In genomic region chr10:8583552-8584388, GRCm38 (mm10) we compare ENCODE assay signal across 21 mouse cellular contexts.
DNase-seq lines count a peak whose midpoint lies in the region; ATAC-seq lines count a peak whose summit lies in the region.
"Had no signal": no experiment of that assay in that cellular context is flagged by ENCODE, and none has a peak within 500 bp of the region (broad histone marks: within the 10 kb centered on the region; RNA-seq: fewer than 3 reads in every experiment).

No protein-coding gene starts in this region.

- DNase-seq in neural tube, embryonic 11.5 days (ENCODE audit: low spot score), result no peak
- DNase-seq in neural tube, embryonic 10.5 days (ENCODE audit: extremely low spot score, low spot score), result no peak
- no peak for DNase-seq in gastrocnemius, postnatal 4 days (ENCODE audit: low spot score in 2 of 2)
- DNase-seq in adipocyte (ENCODE audit: low spot score), result no peak
- DNase-seq: adrenal gland, postnatal 10 days; cerebellum, adult 9-11 months; heart, adult 11 months; heart, postnatal 14 days; kidney, adult 9 months; kidney, postnatal 36 days; layer of hippocampus, adult 9-11 months; left cerebral cortex, postnatal 4 days; lung, adult 18-20 months; lung, postnatal 14 days; right cerebral cortex, adult 18-20 months; thymus, postnatal 14 days had no signal

- peak; percentile 68 for ATAC-seq in hindbrain, embryonic 13.5 days (ENCODE audit: low FRiP score)
- no peak for ATAC-seq in hindbrain, embryonic 12.5 days (ENCODE audit: low FRiP score)
- peak; percentile 58 for ATAC-seq in neural tube, embryonic 11.5 days (ENCODE audit: insufficient read depth, low FRiP score, low TSS enrichment)
- ATAC-seq in neural tube, embryonic 12.5 days (ENCODE audit: low FRiP score, low read depth), result peak; percentile 76

- 0 out of 2 replicates have a peak overlapping the region, but pooled peaks have one; percentile 3 for H3K27ac ChIP-seq in hindbrain, embryonic 13.5 days
- no peak overlapping the region for H3K27ac ChIP-seq in hindbrain, embryonic 12.5 days
- H3K27ac ChIP-seq in neural tube, embryonic 11.5 days (ENCODE audit: low read depth, low read length), result no peak overlapping the region
- no peak overlapping the region for H3K27ac ChIP-seq in neural tube, embryonic 12.5 days
- H3K27ac ChIP-seq: left cerebral cortex, adult 2 months had no signal

- no peaks in the 10 kb centered on the region for H3K4me1 ChIP-seq in hindbrain, embryonic 13.5 days (replicated peaks)
- H3K4me1 ChIP-seq in hindbrain, embryonic 12.5 days, result no peaks in the 10 kb centered on the region
- no peaks in the 10 kb centered on the region for H3K4me1 ChIP-seq in neural tube, embryonic 11.5 days (ENCODE audit: control insufficient read depth, insufficient read depth, low read length)
- peaks cover 3% of the 10 kb centered on the region; the same call in 1 of the 2 replicates for H3K4me1 ChIP-seq in neural tube, embryonic 12.5 days
- H3K4me1 ChIP-seq: heart, embryonic 12.5 days had no signal

- 58% methylated on average over 7 of the region's 7 CpGs for WGBS in hindbrain, embryonic 13.5 days
- WGBS in hindbrain, embryonic 12.5 days, result 65% methylated on average over 7 of the region's 7 CpGs
- WGBS in neural tube, embryonic 11.5 days, result 51% methylated on average over 7 of the region's 7 CpGs
- WGBS in neural tube, embryonic 12.5 days, result 41% methylated on average over 7 of the region's 7 CpGs

- no peak overlapping the region for H3K9ac ChIP-seq in hindbrain, embryonic 13.5 days
- H3K9ac ChIP-seq in hindbrain, embryonic 12.5 days, result no peak overlapping the region
- H3K9ac ChIP-seq in neural tube, embryonic 11.5 days (ENCODE audit: low read length), result no peak overlapping the region
- no peak overlapping the region for H3K9ac ChIP-seq in neural tube, embryonic 12.5 days
- H3K9ac ChIP-seq: heart, embryonic 12.5 days had no signal

- H3K36me3 ChIP-seq in hindbrain, embryonic 13.5 days, result no peaks in the 10 kb centered on the region
- no peaks in the 10 kb centered on the region for H3K36me3 ChIP-seq in hindbrain, embryonic 12.5 days
- H3K36me3 ChIP-seq in neural tube, embryonic 11.5 days (ENCODE audit: control insufficient read depth, insufficient read depth, low read length), result no peaks in the 10 kb centered on the region
- H3K36me3 ChIP-seq in neural tube, embryonic 12.5 days, result no peaks in the 10 kb centered on the region
- H3K36me3 ChIP-seq: heart, embryonic 12.5 days had no signal

- no peaks in the 10 kb centered on the region for H3K9me3 ChIP-seq in hindbrain, embryonic 13.5 days
- H3K9me3 ChIP-seq in hindbrain, embryonic 12.5 days (replicated peaks), result no peaks in the 10 kb centered on the region
- H3K9me3 ChIP-seq in neural tube, embryonic 11.5 days (ENCODE audit: control insufficient read depth, low read length), result no peaks in the 10 kb centered on the region
- no peaks in the 10 kb centered on the region for H3K9me3 ChIP-seq in neural tube, embryonic 12.5 days
- H3K9me3 ChIP-seq: heart, embryonic 12.5 days had no signal

- H3K4me2 ChIP-seq in hindbrain, embryonic 13.5 days, result no peak overlapping the region
- no peak overlapping the region for H3K4me2 ChIP-seq in hindbrain, embryonic 12.5 days (replicated peaks)
- no peak overlapping the region for H3K4me2 ChIP-seq in neural tube, embryonic 11.5 days (ENCODE audit: low read depth)
- no peak overlapping the region for H3K4me2 ChIP-seq in neural tube, embryonic 12.5 days (replicated peaks)
- H3K4me2 ChIP-seq: heart, embryonic 12.5 days had no signal

- no peak overlapping the region for H3K4me3 ChIP-seq in hindbrain, embryonic 13.5 days
- H3K4me3 ChIP-seq in hindbrain, embryonic 12.5 days, result no peak overlapping the region
- no peak overlapping the region for H3K4me3 ChIP-seq in neural tube, embryonic 11.5 days (ENCODE audit: low read depth, low read length)
- no peak overlapping the region for H3K4me3 ChIP-seq in neural tube, embryonic 12.5 days
- H3K4me3 ChIP-seq: heart, embryonic 12.5 days; left cerebral cortex, adult 2 months had no signal

- H3K27me3 ChIP-seq in hindbrain, embryonic 13.5 days, result no peaks in the 10 kb centered on the region
- H3K27me3 ChIP-seq in hindbrain, embryonic 12.5 days, result no peaks in the 10 kb centered on the region
- H3K27me3 ChIP-seq in neural tube, embryonic 11.5 days (ENCODE audit: control insufficient read depth, insufficient read depth, low read length), result no peaks in the 10 kb centered on the region
- H3K27me3 ChIP-seq in neural tube, embryonic 12.5 days (replicated peaks), result no peaks in the 10 kb centered on the region
- H3K27me3 ChIP-seq: heart, embryonic 12.5 days had no signal
